Mouse (Mus musculus) embryo, embryonic 11.5 days (tissue): Measurements from ENCODE around the gene Slc9c1.
"Not testable (repeated sequence)": the region's sequence is repeated elsewhere in the genome, so short reads cannot be mapped to it uniquely, and the experiment has no call there.

Source experiments
- DNase-seq: peaks from one replicate; pipeline ENCODE4 v3.0.0-alpha.2; 2012; ENCODE audit warnings: low read depth, low spot score

Gene Slc9c1

DNA sequence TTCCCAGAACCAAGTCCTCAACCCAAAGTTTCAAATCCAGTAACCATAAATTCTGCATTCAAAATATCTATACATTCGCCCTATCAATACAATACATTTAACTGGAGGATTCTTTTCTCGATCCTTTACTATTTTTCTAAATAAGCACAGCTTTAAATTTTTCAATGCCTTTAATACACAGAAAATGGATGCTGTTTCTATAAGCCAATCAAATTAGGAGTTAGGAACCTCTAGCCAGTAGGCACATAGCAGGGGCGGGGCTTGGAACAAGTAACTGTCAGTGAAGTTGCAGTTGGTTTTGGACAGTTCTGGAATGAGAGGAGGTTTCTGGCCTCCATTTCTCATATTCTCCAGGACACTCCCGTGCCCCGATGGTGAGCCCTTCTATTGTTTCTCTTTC, at the start of gene Slc9c1:
Slc9c1 (plus strand) TSS at position 301 of the 400 bp plus-strand sequence.
- no peak for DNase-seq

- DNase-seq: no peak
These were observed 42.2 kb upstream of the Slc9c1 start, which contains the start of gene Gm609 for GRCm38 (mm10) chr16:45492927-45493326. TSS of gene Gm609 (minus strand) at chr16:45492969.

- DNase-seq: no peak
These were observed 39.8 kb upstream of the Slc9c1 start for GRCm38 (mm10) chr16:45495326-45495725.

DNA sequence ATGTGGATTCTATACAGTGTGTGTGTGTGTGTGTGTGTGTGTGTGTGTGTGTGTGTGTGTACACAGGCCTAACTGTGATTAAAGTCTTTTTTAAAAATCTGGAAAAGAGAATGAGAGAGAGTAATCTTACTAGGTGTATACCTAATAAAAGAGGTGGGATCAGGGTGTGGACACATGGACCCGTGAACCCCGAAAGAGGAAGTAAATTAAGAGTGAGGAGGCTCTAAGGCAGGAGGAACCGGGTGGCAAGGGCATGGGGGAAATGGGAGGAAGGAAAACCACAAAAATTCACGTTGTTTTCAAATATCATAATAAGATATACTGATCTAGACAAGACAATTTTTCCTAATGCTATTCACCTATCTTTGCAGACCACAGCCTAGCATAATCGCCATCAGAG, 9.6 kb upstream of the Slc9c1 start:
- no peak for DNase-seq

DNA sequence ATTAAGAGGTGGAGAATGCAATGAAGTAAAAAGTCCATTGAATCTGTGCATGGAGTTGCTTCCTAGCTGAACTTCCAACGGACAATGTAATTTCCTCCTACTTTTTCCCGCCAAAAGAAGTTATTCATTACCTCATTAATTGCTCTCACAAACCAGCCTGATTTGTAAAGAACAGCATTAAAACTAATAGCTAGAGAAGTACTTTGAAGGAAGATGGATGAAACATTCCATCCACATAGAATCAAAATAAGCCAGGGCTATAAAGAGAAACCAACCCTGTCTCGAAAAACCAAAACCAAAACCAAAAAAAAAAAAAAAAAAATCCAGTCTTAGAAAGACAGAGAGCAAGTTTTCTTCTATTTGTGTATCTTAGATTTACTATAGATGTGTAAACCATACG, 3.2 kb upstream of the Slc9c1 start, which contains the start of gene Gm17783:
Gm17783 (minus strand) TSS at position 101 of the 400 bp plus-strand sequence.
- DNase-seq: no peak

GRCm38 (mm10) chr16:45538342-45538741, 3.2 kb downstream of the Slc9c1 start:
- DNase-seq: not testable (repeated sequence)

DNA sequence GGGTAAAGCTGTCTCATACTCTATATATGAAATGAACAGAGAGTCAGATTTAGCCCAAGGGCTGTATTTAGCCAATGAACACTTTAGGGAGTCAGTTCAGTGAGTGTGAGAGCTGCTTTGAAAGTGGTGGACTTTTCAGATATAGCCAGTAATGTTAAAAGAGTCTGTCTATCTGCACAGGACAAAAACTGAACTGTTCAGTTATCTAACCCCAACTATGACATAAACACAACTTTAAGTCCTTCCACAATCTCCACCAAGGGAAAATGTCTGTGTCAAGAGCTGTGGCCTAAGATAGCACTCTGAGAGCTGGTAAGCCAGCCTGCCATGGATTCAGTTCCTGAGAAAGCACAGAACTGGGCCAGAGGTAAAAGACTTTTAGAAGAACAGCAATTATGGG, 7.0 kb downstream of the Slc9c1 start:
- no peak for DNase-seq

DNA sequence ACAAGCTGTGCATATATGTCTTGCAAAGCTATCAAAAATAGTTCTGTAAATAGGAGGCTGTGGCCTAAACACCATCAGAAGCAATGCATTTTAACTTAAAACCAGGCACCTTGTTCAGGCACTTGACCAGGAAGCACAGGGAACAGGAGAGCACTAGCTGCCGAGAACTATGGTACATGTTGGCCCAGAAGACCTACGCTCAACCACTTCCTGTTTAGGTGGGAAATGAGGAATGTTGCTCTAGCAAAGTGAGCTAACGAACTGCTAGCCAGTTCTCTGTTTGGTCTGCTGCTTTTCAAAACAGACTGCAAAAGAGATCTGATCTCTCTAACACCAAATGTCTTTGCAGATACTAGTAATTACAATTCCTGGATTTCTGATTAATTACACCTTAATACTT, 9.2 kb downstream of the Slc9c1 start:
- no peak for DNase-seq

GRCm38 (mm10) chr16:45547982-45548381, 12.9 kb downstream of the Slc9c1 start:
- no peak for DNase-seq

GRCm38 (mm10) chr16:45551579-45551978, 16.5 kb downstream of the Slc9c1 start:
- DNase-seq: no peak

GRCm38 (mm10) chr16:45561747-45562146, 26.6 kb downstream of the Slc9c1 start:
- DNase-seq: no peak

- DNase-seq: no peak
These were observed 37.2 kb downstream of the Slc9c1 start for GRCm38 (mm10) chr16:45572307-45572706.

- DNase-seq: no peak
These were observed 44.8 kb downstream of the Slc9c1 start for GRCm38 (mm10) chr16:45579883-45580282.

- no peak for DNase-seq
These were observed 47.4 kb downstream of the Slc9c1 start for GRCm38 (mm10) chr16:45582512-45582911.

DNA sequence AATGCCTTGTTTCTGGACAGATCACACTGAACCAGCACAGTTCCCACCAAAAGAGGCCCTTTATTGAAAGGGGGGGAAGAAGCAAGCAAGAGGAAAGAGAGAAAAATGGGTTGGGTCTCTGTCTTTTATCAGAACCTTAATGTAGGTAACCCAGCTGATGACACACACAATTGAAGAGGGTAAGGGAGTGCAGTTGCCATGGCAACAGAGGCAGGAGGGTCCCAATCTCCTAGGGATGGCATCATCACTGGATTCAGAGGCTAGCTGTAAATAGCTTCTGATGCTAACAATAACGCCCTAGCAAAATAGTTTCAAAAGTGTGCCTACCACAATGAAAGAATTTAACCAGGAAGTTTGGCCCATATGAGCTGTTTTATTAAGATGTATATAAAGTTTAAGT, 58.5 kb downstream of the Slc9c1 start:
- no peak for DNase-seq

- no peak for DNase-seq
These were observed 60.4 kb downstream of the Slc9c1 start for GRCm38 (mm10) chr16:45595494-45595893.

DNA sequence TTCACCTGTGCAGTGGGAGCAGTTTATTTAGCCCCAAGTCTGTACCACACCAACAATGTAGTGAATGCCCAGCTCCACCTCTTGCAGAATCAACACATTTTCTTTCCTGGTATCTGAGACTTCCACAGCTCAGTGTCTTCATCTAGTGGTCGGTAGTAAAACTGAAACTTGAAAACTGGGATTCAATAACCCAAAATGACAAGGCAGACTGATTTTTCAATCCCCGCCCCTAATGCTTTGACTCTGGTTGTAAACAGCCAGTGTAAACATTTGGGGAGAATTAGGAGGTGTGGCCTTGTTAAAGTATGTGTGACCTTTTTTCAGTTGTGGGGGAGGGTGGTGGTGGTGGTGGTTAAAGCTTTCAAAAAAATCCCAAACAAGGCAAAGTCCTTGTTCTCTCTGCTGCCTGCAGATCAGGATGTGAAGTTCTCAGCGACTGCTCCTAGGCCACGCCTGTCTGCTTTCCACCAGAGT, 73.4 kb downstream of the Slc9c1 start:
- no peak for DNase-seq

DNA sequence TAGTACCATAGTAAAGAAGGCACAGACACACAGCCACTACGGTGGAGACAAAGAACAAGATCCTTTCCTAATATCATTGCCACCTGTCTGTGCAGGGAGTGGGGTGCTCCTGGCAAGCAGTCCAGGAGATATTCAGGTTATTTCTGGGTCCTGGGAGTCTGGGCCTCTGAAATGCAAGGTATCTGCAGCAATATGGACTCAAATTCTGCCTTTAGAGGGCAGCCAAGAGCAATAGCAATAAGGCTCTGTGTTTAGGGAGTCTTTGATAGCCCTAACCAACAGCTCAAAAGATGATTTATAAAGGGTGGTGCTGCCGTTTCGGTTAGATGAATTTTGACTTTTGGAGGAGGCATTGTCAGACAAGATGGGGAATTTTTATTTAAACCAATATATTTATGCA, 74.2 kb downstream of the Slc9c1 start:
- DNase-seq: no peak

- DNase-seq: no peak
These were observed 75.2 kb downstream of the Slc9c1 start, which contains the start of gene Gcsam for GRCm38 (mm10) chr16:45610267-45610666. TSS of gene Gcsam (plus strand) at chr16:45610380.

DNA sequence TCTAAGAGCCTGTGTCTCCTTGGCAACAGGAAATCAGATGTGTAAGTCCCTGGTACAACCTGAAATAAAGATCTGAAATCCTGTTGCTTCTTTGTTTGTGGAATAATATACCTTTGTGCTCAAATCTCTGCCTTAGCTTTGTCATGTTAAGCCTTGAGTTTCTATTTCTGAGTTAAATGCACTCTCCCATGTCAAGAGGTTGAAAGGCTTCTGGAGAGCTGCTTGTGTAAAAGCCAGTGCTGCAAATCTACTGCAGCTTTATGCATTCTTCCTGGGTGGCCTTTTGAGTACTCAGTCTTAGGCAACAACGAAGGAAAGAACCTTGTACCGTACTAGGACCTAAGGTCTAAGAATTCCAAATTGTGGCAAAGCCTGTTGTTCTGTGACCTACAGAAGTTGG, 78.1 kb downstream of the Slc9c1 start:
- DNase-seq: no peak

DNA sequence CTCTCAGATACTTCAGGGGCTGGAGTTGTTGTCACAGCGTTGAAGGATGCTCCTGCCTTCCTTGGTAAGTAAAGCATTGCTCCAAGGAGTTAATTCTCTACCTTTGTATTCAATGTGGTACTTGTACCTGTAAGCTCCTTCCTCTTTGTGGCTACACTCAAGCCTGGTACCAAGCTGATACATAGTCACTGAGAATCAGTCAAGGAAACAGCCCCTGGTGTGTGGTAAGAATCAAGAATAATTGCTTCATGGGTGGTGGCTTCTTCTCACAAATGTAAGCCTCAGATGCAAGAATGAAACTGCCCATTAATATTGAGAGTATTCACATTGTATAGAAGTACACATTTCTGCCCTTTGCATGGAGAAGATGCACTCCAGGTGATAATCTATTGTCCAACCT, 80.8 kb downstream of the Slc9c1 start:
- no peak for DNase-seq

DNA sequence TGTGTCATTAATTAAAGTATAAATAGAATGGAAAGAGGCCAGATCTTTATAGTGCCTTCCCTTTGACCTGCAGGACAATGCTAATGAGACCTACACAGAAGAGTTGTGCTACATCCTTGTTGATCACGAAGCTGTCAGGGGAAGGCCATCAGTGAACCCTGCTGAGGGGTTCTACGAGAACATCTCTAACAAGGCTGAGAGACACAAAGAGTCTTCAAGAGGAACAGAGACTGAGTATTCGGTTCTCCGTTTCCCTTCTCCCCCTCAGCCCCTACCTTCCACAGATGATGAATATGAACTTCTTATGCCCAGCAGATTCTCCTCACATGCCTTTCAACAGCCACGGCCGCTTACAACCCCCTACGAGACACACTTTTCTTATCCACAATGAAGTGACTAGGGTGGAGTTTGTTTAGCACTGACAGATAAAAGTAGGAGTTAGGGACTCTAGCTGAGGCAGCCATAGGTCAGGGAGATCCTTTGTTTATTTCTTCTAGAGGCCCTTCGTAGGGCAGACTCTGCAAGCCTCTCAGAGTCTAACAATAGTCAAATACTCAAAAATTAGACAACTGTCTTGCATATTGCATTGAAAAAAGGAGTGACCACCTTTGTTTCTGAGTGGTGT, 84.8 kb downstream of the Slc9c1 start:
- no peak for DNase-seq

GRCm38 (mm10) chr16:45623230-45623629, 88.1 kb downstream of the Slc9c1 start:
- no peak for DNase-seq

GRCm38 (mm10) chr16:45624791-45625190, 89.7 kb downstream of the Slc9c1 start:
- DNase-seq: no peak
